Mouse (Mus musculus) left cerebral cortex, adult 11 months (tissue): ENCODE measurements at regions not wholly inside any gene's neighbourhood (a gene's known extent, or its start where the extent isn't known, plus 50 kb on each side); places are given as distances from the start of the nearest gene placed in this dataset.
"Not testable (repeated sequence)": the region's sequence is repeated elsewhere in the genome, so short reads cannot be mapped to it uniquely, and the experiment has no call there.

ENCODE experiments used
- DNase-seq: peaks from one replicate; pipeline ENCODE4 v3.0.0; 2022; ENCODE audit warnings: low spot score

DNA sequence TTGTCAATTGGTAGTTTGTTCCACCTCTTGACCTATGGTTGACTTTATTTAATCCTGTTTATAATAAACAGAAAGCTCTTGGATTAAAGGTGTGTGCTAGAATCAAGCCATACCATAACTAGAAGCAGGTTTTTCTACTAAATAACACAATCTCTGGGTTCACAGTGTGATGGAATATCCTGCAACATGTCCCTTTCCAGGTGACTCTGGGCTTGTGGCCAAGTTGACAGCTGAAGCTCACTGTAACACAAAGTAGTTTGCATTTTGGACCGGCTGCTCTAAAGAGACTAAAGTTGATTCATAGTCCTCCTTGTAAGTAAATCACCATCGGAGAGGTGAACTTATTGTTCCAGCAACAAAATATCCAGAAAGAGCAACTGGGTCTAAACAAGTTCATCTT lies 149.3 kb upstream of the Kctd3 start:
- no peak for DNase-seq

DNA sequence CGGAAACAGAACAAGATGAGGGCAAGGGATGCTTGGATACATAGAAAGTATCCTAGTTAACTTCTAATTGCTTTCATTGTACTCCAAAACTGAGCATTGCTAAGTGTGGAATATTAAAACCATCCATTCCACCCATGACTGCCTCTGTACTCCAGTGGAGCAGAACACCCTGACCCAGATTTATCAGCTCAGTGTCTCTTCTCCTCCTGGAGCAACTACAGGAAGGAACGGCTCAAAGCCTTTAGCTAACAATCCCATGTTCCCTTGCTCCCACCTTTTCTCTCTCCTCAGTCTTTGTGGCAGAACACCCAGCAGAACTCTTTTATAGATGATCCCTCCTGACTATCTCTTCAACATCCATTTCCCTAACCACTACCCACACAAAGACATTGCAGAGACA lies 146.7 kb upstream of the Kctd3 start:
- no peak for DNase-seq

DNA sequence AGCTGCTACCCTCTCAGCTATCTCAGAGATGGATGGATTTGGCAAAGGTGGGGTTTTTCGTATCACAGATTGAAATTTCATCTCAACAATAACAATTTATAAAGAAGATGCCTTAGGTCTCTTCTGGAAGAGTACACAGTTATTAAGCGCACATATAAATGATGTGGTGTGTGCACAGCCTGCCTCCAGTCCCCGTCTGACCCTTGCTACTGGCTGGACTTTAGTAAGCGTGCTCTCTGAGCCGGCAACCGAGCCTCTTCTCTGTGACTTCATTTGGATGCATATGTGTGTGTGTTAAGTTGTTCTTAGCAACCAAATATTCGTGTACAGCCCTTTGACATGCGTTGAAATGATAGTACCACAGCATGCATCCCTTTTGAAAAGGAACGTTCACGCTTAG lies 145.5 kb upstream of the Kctd3 start:
- no peak for DNase-seq

DNA sequence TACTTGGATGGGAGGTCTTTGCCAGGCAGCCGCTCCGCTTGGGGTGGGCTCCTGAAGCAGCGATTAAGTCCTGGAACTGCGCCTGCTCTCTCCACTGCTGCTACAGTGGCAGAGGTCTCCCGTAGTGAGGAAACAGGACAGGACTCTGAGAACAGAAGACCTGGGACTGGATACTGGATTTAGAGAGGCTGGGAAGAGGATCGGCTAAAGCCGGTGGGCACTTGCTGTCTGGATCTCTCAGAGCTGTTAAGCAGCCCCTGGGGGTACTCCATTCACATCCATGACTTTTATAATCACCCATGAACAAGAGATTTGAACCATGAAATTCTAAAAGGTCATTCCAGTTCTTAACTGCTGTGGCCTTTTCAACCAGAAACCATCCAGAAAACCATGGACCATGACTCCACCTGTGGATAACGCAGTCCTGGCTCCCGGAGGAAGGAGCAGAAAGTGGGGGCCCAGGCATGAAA lies 135.4 kb upstream of the Kctd3 start:
- no peak for DNase-seq

DNA sequence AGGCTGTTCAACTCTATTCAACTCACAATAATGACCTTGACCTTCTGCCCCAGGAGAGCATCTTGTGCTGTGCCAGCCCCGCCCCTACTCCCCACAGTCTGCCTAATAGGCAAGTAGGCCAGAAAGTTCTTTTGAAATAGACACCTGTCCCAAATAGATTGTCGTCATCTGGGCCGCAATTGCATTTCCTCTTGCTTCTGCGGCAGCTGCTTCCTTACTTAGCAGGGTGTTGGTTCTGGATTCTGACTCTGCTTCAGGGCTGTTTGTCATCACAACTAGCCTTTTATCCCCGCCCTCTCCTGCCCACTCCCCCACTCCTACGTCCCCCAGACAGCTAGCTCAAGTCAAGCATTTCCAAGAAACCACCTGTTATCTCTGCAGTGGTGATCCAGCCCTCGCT lies 134.9 kb upstream of the Kctd3 start:
- DNase-seq: no peak

DNA sequence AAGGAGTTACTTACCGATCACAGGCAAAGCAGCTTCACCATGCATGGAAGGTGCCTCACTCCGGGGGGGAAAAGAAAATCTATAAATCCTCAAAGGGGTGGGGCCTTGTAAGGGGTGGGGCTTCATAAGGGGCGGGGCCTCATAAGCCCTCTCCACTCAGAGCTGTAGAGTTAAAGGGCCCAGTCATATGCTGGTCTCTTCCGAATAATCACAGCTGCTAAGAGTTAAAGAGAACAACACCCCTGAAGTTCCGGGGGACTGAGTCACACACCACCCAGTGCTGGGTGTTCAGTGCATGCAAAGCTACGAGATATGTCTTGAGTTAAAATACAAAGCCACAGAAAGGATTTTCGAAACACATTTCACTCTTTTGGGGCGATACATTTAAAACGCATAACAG lies 134.1 kb upstream of the Kctd3 start:
- no peak for DNase-seq

DNA sequence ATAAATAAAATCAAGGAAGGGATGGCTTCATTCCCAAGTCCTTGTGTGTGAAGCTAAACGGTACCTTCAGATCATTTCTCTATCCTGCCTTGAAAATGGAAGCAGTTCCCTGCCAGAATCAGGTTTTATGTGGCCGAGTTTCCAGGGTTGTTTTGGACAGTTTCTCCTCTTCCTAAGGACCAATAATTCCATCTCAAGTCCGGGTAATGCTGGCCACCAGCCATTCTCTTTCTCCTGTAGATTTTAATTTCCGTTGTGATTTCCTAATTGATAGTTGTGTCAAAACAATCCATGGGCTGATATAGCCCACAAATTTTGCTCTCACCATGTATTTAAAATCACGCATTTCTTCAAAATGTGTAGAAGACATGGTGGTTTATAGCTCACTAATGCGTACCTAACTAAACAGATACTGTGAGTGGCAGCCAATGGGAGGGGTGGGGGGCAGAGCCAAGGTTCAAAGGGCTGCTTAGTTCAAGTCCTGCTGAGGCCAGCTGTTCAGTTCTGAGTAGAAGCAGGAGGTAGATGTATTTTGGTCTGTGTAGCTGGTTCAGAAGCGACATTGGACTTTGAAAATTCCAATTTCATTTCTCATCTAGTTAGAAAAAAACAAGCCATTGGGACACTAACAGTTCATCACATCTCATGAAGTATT lies 129.2 kb upstream of the Kctd3 start:
- DNase-seq: no peak

DNA sequence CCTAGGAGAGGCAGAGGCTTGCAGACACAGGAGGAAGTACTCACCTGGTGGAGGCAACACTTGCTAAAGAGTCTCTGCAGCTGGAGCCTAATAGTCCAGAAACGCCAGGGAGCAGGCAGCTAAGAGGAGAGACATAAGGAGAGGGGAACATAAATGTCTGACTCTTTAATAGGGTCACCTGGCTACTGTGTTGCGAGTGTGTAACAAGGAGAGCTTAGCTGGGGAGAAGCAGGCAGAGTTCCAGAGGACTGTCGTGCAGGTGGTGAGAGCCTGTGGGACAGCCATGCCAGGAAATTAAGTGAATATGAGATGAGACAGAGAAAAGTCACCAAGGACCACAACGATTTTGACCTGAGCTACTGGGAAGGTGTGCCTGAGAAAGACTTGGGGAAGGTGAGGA lies 128.2 kb upstream of the Kctd3 start:
- no peak for DNase-seq

DNA sequence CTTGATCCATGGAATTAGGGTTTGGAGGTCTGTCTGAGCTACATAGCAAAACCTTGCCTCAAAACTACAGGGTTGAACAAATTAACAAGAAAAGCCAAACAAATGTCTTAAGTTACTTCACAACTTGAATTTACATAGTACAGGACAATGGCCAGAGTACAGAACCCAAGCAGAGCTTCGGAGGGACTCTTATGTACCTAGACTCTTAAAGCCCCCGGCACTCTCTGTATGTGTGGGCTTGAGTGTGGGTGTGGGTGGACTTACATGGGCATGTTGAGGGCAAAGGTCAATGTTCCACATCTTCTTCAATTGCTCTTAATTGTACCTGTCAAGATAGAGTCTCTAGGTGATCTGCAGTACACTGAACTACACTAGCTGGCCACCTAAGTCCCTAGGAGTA lies 121.1 kb upstream of the Kctd3 start:
- no peak for DNase-seq

DNA sequence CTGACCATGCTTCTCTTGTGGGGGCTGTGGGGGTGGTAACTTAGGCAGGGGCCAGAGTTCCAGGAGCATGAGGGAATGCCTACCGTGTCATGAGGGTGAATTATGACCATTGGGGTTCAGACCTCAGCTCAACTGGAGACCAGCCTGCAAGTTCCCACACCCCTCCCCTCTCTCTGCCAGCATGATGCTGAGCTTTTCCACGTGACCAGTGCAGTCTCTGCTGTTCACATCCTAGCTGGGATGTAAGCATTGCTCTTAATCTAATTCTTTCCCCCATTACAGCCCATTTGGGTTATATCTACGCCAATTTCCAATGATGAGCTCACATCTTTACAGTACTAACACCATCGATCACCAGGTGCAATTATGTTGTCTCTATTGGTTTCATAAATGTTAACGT lies 120.6 kb upstream of the Kctd3 start:
- DNase-seq: not testable (repeated sequence)

DNA sequence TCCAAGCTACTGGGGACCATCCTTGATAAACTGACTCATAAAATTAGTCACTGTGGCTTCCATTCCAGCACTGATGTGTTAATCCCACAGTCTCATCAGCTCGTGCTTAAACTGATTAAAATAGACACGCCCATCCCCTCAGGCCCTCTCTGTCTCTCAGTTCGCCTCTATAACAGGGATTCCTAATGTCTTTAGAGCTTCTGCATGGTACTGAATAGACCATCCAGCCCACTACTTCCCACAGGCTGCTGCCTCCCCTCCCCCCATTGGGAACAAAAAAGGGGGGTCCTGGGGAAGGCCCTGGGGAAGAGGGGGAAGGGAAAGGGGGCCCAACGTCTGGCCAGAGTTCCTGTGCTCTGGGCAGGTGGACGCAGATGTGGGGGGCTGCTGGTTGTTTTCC lies 119.7 kb upstream of the Kctd3 start:
- DNase-seq: no peak

DNA sequence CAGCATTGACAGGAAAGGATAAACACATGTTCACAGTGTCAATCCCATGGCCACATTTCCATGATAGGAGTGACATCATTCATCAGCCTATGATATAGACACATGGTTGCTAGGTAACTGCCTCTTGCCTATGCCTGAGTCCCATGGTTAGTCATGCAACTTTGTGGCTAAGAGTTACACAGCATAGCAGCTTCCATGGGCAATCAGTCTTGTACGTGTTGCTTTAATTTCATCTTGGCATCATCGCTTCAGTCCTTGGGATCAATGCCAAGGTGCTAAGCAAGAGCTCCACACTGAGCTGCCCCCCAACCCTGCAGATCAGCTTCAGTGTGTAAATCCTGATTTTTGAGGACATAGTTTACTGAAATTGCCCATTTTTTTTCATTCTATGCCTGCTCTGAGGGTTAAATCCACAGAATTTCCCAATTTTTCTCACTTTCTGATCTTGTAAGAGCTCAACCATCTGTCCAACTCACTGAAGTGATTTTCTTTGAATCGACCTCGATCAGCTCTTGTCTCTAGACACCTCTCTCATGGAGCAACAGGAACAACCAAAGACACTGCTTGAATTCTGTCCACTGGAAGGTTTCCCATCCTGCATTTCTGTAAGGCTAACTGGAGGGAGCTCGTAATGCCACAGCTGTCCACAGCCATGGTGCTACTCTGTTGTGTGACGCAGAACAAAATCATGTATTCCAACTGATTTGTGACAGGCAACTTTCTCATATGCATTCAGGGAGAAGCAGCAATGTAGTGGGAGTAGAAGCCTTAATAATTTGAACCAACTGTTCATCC lies 112.5 kb upstream of the Kctd3 start:
- DNase-seq: no peak

DNA sequence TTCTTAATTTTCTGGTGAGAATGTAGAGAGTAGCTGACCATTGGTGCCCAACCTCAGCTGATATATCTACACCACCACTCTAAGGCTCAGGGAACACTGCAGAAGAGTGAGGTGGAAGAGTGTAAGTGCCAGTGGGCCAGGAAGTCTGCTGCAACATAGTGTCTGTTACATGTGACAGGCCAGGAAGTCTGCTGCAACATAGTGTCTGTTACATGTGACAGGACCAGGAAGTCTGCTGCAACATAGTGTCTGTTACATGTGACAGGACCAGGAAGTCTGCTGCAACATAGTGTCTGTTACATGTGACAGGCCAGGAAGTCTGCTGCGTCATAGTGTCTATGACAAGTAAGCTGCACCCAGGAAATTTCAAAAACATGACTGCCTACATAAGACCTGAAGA lies 111.4 kb upstream of the Kctd3 start:
- DNase-seq: not testable (repeated sequence)

DNA sequence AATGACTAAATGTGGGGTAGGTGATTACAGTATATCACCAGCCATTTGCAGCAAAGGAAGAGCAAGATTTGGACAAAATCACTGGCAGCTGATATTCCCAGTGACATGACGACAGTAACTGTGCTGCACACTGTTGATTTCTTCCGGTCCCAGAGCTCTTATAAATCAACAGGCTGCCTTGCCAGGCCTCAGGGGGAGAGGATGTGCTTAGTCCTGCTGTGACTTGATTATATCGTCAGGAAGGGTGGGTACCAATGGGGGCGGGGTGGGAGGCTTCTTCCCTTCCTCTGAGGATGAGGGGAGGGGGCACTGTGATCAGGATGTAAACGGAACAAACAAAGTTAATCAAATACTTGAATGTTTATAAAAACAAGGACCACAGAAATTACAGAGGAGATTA lies 110.9 kb upstream of the Kctd3 start:
- no peak for DNase-seq

DNA sequence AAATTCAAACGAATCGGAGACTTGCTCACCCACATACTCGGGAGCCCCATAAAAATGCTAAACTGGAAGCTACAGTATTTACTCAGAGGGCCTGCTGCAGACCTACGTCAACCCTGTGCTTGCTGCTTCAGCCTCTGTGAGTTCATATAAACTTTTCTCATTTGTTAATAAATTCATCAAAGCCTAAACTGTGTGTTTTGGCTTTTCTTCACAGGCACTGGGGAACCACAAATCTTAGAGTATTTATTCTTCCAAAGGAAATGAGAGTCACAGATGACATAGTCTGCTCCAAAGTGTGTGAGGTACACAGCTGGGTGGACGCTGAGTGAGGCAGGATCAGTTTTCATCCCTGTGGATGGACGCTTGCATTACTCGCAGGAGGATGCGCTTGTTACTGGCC lies 108.3 kb upstream of the Kctd3 start:
- DNase-seq: no peak

DNA sequence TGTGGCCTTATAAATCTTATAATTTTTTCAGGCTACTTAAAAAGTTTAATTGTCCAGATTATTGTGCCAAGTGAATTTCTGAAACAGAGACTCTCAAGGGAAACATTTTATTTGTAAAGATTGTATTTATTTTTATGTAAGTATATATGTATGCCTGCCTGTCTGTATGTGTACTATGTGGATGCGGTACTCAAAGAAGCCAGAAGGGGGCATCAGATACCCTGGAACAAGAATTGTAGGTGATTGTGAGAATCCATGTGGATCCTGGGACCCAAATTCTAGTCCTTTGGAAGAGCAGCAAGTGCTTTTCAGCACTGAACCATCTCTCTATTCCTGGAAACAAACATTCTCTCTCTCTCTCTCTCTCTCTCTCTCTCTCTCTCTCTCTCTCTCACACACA lies 107.6 kb upstream of the Kctd3 start:
- DNase-seq: no peak

DNA sequence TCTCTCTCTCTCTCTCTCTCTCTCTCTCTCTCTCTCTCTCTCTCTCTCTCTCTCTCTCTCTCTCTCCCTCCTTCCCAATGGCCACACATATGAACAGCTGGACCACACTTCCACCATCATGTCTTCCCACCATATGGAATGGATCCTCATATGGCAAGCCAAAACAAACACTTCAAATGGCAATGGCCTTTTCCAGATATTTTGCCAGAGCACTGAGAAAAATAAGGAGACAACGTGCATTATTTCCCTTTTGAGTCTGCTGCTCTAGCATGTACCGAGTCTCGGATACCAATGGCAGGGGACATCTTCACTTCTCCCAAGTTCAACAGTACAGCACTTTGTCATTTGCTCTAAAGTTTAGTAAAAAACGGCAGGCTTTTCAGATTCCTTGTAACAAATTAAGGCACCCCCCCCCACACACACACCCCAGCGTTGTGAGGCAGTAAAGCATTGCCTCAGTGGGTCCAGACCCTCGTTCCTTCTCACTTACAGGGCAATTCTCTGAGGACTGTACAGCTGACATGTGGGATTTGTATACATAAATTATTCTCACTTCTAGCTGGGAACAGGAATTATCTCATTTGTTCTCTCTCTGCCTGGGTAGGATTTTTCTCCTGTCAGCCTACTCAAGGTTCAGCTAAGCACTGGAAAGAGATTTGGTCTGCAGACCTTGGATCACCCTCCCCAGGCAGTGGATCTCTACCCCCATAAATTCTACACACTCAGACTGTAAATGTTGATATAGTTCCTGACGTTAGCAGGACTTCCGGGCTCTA lies 100.8 kb upstream of the Kctd3 start:
- no peak for DNase-seq

DNA sequence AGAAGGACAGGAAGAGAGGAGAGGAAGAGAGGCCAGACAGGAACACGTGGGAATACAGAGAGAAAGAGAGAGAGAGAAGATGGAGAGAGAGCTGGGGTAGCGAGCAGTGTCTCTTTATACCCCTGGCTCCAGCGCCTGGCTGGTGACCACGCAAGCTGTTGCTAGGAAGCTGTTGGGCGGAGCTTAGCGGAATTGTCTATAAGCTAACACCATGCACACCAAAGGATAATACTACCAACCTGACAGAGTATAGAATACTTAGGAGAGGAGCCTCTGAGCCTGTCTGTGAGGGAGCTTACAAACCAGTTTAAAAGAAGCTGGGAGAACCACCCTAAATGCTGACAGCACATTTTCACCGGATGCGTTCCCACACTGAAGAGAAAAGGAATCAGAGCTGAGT lies 100.2 kb upstream of the Kctd3 start:
- peak; percentile 11 for DNase-seq

DNA sequence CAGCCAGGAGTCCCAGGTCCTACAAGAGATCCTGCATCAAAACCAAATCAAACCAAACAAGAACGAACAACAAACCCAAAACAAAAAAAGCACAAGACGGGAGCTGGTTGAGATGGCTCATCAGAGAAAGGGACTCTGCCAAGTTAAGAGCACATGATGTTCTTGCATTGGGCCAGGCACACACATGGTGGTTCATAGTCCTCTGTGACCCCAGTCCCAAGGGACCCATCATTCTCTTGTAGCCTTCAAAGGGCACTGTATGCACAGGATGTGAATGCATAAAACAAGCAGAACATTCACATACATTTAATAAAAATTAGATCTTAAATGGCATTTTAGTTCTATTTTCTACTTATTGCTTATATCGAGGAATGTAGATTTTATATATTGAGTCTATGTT lies 99.5 kb upstream of the Kctd3 start:
- DNase-seq: no peak

DNA sequence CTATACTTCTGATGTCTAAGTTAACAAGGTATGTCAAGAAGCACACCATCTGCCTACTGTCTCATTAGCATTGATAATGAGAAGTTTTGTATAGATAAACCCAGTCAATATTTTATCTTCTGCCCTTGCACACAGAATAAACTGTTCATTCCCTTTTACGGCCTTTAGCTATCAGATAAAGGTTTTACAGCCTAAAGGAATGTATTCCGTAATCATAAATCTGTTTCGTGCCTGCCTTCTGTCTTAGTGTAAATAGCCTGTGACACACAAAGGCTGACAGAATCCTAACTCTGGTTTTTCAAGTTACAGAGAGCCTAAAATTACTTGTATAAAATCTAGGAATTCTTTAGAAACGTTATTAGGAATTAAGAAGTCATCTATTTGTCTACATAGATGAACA lies 97.6 kb upstream of the Kctd3 start:
- DNase-seq: no peak

DNA sequence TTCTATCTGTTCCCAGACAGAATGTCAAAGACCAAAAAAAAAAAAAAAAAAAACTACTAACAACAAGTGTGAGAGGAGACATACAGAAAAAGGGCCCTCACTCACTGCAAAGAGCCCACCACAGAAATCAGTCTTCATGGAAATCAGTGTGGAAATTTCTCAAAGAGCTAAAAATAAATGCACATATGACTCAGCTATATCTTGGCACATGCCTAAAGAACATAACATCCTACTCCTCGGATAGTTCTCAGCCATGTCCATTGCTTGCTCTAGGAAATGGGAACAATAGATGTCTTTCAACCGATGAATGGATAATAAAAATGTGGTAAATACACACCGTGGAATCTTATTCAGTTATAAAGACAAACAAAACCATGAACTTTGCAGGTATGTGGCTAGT lies 95.1 kb upstream of the Kctd3 start:
- DNase-seq: no peak

DNA sequence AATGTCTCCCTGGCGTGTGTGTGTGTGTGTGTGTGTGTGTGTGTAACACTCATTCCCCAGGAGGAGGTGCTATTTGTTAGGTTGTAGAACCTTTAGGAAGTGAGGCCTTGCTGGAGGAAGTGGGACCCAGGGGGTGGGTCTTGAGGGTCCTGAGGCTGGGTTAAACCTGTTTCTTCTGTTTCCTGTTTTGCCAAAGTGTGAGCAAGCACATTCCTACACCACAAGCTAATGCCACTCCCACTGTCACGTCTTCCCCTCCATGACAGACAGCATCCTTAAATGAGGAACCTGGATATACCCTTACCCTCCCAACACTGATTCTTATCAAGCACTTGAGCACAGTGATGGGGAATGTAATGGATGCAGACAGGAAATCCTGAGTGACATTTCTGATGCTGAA lies 91.5 kb upstream of the Kctd3 start:
- no peak for DNase-seq

DNA sequence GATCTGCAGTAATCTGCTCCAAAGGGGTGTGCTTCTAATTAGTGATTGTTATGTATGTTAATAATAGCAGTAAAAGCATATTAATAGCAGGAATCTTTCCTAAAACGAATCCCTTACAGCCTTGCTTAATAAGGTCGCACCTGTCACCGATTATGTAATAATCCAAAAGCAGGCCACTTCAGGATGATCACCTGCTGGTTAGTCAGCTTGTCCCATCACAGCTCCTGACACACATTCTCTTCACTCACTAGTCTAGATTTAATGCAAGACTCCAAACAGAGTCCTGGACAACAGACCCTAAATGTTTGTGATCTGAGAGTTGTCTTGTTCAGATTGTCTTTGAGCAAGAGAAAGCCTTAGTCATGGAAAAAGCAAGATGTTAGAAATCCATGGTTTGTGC lies 85.2 kb upstream of the Kctd3 start:
- DNase-seq: no peak
